Mouse (Mus musculus) A20 (cell line): ENCODE results near the gene Mug2.
"Not testable (repeated sequence)": the region's sequence is repeated elsewhere in the genome, so short reads cannot be mapped to it uniquely, and the experiment has no call there.

Source experiments
- DNase-seq: peaks from one replicate; pipeline ENCODE4 v3.0.0-alpha.2; 2011; ENCODE audit warnings: low read depth, low spot score

The Mug2 gene

DNA sequence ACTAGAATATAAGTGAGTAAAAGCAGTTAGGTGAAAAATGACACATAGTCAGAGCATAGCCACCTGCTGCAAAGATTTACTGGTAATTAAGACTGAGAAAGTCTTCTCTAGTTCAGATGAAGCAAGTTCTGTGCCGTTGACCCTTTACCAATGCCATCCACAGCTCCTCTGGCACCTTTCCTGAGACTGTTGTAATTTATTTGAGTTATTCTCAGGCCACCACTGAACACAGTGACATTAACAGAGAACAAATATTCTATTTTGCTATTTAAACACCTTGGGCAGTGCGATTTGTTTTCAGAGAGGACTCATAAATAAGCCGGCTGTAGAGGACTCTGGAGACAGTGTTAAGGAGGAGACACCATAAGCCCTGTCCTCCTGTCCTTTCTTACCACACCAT, at the start of gene Mug2:
Gene Mug2, plus strand, starts transcription at position 301 of the 400 bp plus-strand sequence.
- not testable (repeated sequence) for DNase-seq

DNA sequence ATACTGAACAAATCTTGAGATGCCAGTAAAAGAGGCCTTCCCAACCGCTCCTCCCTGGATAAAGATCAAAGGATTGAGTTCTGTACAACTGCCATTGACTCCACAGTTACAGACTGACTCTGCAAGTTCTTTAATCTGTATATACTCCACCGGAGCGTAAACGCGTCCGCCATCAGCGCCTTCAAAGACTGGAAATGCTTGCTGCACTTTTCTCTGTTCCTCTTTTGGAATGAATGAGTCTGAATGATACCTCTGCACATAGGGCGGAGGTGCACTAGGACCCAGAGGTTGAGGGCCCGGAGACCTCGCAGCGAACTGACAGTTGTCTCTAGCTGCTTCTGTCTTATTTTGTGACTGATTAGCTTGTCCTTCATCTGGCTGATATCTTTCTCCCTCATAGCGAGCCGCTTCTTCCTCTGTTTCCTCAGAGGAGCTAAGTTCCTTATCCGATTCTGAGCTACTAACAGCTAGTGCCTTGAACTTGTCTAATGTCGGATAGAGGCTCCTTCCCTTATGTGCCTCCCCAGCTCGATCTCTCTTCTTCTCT, 48.7 kb upstream of the Mug2 start:
- DNase-seq: not testable (repeated sequence)

DNA sequence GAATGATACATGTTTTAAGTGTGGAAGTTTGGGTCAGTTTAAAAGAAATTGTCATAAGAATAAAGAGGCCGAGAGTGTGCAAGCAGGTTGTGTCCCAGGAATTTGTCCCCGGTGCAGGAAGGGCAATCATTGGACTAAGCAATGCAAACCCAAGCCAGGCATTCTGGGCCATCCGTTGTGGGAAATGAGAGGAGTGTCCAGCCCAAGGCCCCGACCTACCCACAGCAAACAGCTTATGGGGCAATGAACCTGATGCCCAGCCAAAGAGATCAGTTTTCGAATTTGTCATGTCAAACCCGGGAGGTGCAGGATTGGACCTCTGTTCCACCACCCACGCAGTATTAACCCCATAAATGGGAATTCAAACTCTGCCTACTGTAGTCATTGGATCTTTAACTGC, 30.9 kb upstream of the Mug2 start:
- DNase-seq: no peak

DNA sequence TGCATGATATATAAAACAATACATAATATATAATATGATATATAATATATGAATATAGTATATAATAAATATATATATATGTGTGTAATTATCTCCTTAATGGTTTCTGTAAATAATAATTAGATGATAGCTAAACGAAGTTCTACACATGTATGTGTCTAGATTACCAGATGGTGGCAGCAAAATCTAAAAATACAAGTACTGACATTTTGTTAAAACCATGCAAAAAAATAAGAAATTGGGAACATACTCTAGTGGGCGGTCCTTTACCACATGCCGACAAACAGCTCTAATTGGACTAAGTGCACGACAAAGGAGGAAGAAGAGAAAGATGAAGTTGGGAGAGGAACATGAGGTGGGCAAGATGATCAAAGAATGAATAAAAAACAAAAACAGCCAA, 94.3 kb downstream of the Mug2 start:
- no peak for DNase-seq

DNA sequence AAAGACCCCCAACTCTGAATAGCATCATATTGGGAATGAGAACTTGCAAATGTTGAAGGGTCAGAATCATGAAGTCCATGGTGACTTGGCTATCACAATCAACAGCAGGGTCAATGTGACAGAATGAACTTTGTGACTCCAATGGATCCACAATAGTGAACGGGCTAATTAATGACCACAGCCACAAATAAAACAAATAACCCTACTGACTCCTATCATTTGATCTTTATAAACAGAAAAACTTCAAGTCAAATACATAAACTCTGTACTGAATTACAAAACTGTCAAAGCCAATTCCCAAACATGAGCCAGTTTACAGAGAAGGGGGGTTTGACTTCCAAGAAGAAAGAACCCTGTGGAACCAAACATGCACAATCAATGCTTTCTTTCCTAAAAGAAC, 95.1 kb downstream of the Mug2 start:
- no peak for DNase-seq

DNA sequence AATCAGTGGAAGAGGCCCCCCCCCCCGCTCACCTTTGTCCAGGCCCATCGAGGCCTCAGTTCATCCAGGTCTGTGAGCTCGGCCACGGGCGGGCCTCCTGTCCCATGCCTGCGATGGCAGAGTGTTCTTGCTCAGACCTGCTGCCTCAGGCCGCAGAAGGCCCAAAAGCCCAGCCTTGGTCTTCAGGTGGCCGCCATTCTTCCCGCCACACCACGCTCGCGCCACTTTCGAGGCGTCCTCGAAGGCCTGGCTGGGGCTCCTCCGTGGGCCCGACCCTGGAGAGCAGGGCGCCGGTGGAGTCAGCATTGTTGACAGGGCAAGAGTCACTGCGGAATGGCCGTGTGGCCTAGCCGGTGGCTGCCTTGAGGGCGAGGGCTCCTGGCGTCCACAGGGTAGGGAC, 110.4 kb downstream of the Mug2 start:
- no peak for DNase-seq

DNA sequence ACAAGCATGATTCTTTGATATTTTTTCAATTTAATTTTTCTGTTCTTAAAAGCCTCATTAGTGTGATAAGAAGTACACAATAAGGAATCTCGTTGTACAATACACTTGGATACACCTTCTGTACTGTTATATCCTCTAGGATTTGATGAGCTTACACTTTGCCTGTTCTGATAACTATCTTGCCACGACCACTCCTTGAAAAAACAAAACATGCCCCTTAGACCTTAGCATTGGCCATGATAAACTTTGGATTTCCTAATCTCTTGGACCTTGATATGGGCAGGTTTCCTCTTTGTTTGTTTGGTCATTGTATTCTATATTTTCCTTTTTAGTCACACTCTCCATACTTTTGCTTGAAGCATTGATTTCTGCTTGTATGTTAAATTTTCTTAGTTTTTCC, 123.0 kb downstream of the Mug2 start:
- DNase-seq: no peak
